Mouse (Mus musculus) liver, embryonic 14.5 days (tissue): ENCODE measurements around the gene Gm49711.

Source experiments
- CTCF ChIP-seq: IDR thresholded peaks from 2 replicates; pipeline ENCODE4 v1.5.1; 2016; ENCODE audit warnings: antibody characterized with exemption, low read depth, control low read depth
- EP300 ChIP-seq: IDR thresholded peaks from 2 replicates; pipeline ENCODE4 v1.6.1; 2016; ENCODE audit warnings: antibody characterized with exemption, low read depth

GRCm38 (mm10) chr16:92142426-92143012 is 84.4 kb downstream of the Gm49711 start:
- TF ChIP-seq CTCF (no peak), EP300 (no peak)
